Mouse (Mus musculus): Measurements from ENCODE around the gene Vps53.
A peak's percentile ranks its signal among the peaks of the same experiment; 100 is the strongest.
"Not testable (repeated sequence)": the region's sequence is repeated elsewhere in the genome, so short reads cannot be mapped to it uniquely, and the experiment has no call there.

Gene Vps53

DNA sequence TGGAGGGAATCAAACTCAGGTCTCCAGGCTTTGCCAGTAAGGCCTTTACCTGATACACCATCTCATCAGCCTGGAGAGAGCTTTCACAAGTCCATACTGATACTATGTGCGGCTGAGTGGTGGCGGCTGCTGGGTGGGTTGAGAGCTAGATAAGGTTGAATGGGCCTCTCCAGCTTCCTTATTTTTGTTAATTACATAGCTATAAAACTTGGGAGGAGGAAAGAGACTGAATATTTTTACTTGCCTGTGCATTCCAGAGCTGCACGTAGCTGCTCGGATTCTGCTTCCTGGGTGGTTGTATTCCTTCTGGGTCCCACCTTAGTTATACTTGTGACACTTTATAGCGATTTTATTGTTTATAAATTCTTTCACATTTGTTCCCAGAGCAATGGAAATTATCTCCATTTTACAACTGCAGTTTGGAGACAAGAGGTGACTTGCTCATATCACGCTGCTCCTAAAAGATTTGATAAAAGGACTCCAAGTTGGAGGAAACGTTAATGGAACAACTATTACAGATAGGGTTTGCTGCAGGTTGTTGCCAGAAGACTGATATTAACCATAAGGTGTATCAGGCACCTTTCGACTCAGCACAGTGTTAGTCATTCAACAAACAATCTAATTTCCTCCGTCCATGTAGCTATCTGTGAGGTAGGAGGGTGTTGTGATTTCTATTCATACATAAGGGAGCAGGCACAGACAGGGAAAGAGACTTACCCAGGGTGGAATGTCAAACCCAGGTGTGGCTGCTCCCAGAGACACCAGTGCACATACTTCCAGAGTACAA is 168.4 kb downstream of the Vps53 start:
- no peak for DNase-seq

DNA sequence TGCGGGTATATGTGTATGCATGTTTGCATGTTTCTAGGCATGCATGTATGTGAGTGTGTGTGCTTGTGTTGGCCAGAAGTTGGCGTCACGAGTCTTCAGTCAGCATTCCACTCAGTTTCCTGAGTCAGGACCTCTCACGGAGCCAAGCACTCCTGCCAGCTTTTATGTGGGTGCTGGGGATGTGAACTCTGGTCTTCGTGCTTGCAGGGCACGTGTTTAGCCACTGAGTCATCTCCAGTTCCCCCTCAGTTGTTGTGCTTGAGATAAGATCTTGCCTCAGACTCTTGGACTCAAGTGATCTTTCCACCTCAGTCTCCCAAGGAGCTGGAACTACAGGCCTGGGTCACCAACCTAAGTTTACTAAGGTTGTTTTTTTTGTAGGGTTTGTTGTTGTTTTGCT is 170.3 kb downstream of the Vps53 start:
- no peak for DNase-seq

DNA sequence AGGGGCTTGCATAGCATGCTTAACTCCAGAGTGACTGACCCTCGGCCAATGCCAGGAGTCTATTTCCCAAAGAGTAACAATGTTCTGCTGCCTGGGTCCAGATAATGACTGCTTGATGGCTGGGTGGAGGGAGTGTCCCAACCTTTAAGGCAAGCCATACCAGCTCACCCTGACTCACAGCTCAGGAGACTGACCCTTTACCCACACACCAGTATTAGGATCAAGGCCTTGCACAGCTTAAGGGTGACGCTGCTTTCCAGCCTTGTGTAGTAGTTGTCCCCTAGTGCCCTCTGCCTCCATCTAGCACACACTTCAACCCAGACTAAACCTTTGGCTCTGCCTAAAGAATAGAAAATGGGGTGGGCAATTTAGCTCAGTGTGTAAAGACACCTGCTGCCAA is 171.3 kb downstream of the Vps53 start:
- DNase-seq: no peak

DNA sequence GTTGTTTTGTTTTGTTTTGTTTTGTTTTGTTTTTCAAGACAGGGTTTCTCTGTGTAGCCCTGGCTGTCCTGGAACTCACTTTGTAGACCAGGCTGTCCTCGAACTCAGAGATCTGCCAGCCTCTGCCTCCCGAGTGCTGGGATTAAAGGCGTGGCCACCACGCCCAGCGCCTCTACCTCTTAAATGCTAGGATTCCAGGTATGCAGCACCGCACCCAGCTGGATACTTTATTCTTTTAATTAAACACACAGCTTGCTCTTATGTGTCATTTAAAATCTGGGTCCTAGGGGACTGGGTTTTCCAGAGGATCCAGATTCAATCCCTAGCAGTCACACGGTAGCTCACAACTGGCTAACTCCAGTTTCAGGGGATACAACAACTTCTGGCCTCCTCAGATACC is 175.2 kb downstream of the Vps53 start:
- not testable (repeated sequence) for DNase-seq

DNA sequence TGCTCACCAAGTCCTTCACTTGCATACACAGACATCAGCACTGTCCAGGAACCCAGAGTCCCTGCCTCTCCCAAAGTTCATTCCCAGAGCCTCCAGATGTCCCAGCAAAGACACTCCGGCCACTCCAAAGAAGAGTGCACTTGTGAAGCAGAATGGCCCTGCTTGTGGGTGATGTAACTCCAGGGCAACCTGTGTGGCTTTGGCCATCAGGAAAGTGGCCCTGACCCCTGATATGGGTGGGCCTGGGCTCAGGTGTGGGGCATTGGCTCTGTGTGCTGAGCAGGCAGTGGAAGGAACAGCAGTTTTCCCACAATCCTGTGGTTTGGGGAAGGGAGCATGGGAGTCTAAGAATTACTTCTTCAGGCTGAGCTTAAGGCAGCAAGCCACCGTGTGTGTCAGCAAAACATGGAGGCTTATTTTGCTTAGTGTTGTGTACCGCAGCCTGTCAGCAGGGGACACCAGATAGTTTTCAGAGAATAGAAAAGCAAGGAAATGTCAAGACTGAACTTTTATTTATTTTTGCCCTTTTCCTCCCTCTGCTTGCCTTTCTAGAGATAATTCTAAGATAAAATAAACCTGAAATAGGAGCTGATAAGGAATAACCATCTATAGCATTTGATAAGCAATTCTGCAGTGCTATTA is 178.1 kb downstream of the Vps53 start:
- DNase-seq: no peak

- DNase-seq: no peak
Observed at GRCm38 (mm10) chr11:76000701-76001100, 178.7 kb downstream of the Vps53 start.

DNA sequence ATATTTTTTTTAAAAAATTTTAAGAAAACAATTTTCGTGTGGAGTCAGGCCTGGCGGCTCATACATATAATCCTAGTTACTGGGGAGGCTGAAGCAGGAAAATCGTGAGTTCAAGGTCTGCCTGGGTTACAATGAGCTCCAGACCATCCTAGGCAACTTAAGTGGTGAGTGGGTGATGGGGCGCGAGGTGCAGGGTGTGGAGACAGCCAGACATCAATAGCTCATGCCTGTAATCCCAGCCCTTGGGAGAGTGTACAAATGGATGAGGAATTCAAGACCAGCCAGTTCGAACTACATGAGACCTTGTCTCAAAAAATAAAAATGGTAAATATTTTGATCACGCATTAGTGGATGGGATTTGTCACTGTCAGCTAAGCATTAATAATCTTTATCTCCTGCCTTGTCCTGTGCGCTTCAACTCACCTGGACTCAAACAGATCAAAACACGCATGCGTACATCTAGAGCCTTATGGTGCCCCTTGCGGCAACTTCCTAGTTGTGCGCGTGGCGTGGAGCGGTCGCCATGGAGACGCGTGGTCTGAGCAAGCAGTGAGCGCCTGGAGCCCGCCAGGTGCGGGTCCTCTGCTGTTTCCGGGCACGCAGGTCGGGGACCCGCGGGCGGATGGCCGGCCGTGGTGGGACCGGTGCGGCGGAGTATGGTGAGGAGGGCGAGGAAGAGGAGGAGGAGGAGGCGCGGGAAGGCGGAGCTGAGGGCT is 179.8 kb downstream of the Vps53 start, which contains the start of gene 1700016K19Rik:
Gene 1700016K19Rik (plus strand): TSS at position 473 of the 716 bp plus-strand sequence.
- peak; percentile 82 for DNase-seq
